Mouse (Mus musculus) ES-E14 (cell line): ENCODE data around the gene Med8. TPM values are rescaled to one million over a fixed set of nuclear protein-coding genes. Genes with fewer than 3 reads are reported as not detected.

Experiments used
- DNase-seq: peaks from one replicate; pipeline ENCODE4 v3.0.0-alpha.2; 2013; ENCODE audit warnings: low read depth, low spot score
- H3K27ac ChIP-seq: 2 replicates; pipeline ENCODE4 v1.5.1; 2012; ENCODE audit warnings: low read depth, mild to moderate bottlenecking, low read length, moderate library complexity, mixed read lengths; ENCODE audit not compliant: poor library complexity, insufficient read depth, severe bottlenecking
- H3K36me3 ChIP-seq: 2 replicates; pipeline ENCODE4 v1.6.1; 2012; ENCODE audit warnings: mild to moderate bottlenecking, low read length, moderate library complexity, mixed read lengths; ENCODE audit not compliant: control insufficient read depth, poor library complexity, insufficient read depth, severe bottlenecking
- H3K4me1 ChIP-seq, 2 experiments: fragments of 150-350 bp in 1 of 2; sonication (generic) in 1 of 2; 2 replicates each; pipeline ENCODE4 v1.6.1; 2012; ENCODE audit warnings: low read length in 2 of 2, mild to moderate bottlenecking in 1 of 2, mixed read lengths in 1 of 2; ENCODE audit not compliant: control insufficient read depth in 2 of 2, insufficient read depth in 2 of 2, poor library complexity in 1 of 2
- H3K4me3 ChIP-seq, 2 experiments: fragments of 150-350 bp in 1 of 2; sonication (generic) in 1 of 2; 2 replicates each; pipeline ENCODE4 v1.5.1; 2012; ENCODE audit warnings: low read length in 2 of 2, low read depth in 1 of 2, mild to moderate bottlenecking in 1 of 2, mixed read lengths in 1 of 2; ENCODE audit not compliant: insufficient read depth in 1 of 2, poor library complexity in 1 of 2, severe bottlenecking in 1 of 2
- H3K9ac ChIP-seq: 2 replicates; pipeline ENCODE4 v1.6.1; 2012; ENCODE audit warnings: low read depth, mild to moderate bottlenecking, low read length, mixed read lengths; ENCODE audit not compliant: poor library complexity, insufficient read depth, severe bottlenecking
- H3K9me3 ChIP-seq: fragments of 150-350 bp; sonication (generic); 2 replicates; pipeline ENCODE4 v1.6.1; 2012; ENCODE audit warnings: low read depth, mild to moderate bottlenecking, low read length; ENCODE audit not compliant: control insufficient read depth, insufficient read depth
- CHD2 ChIP-seq: IDR thresholded peaks from 2 replicates; pipeline ENCODE4 v1.6.1; 2014; ENCODE audit warnings: mild to moderate bottlenecking, low read depth, low read length, inconsistent platforms
- HCFC1 ChIP-seq: IDR thresholded peaks from 2 replicates; pipeline ENCODE4 v1.6.1; 2012; ENCODE audit warnings: low read length, inconsistent platforms, borderline replicate concordance; ENCODE audit not compliant: insufficient read depth
- MAFK ChIP-seq: IDR thresholded peaks from 2 replicates; pipeline ENCODE4 v1.6.1; 2014; ENCODE audit warnings: mild to moderate bottlenecking, low read depth, low read length, inconsistent platforms; ENCODE audit not compliant: insufficient read depth
- ZC3H11A ChIP-seq: IDR thresholded peaks from 2 replicates; pipeline ENCODE4 v1.6.1; 2012; ENCODE audit warnings: low read depth, mild to moderate bottlenecking, inconsistent platforms, low read length, borderline replicate concordance
- ZNF384 ChIP-seq: IDR thresholded peaks from 2 replicates; pipeline ENCODE4 v1.6.1; 2012; ENCODE audit warnings: low read depth, low read length, inconsistent platforms
- in situ Hi-C, 2 experiments: fragments of 600-800 bp; cut with MboI; formaldehyde crosslinking; loops; one replicate each; pipeline ENCODE4 v1.15.1; 2025; ENCODE audit warnings: low sequenced_read_pairs in 2 of 2, inconsistent platforms in 1 of 2; ENCODE audit not compliant: unreplicated experiment in 2 of 2
- total RNA-seq: library from RNA; depleted of rRNA; stranded (reverse); fragments of 300-350 nt; gene quantifications from 2 replicates; pipeline ENCODE4 v1.2.3, GENCODE M21; 2012

Gene Med8
- total RNA-seq, 1 experiment: 74.1 TPM

DNA sequence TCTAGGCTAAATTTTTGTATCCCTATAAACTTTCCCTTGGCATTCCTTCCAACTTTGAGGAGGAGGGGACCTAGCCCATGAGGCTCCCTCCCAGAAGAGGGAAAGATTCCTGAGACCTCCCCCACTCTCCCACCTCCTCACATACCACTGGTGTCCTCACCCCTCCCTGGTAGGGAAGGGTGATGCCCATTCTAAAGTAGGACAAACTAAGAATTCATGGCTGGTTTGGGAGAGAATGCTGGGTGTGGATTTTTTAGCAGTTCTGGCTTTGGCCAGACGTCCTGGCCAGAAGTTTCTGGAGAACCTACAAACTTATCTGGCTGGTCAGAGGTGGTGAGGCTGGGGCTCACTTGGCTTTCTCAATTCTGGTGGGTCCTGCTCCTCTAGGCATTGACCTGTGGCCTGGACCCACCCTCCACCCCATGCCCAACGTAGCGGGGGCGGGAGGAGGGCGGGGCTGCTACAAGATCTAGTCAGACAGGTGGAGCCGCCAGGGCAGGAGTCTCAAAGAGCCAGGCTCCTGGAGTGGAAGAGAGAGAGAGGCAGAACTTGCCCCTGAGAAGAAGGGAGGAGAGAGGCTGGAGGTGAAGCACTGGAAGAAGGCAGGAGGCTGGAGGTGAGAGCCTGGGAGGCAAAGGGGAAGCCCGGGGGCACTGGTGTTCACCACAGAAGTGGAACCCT, 20.2 kb downstream of the Med8 start:
- Histone ChIP-seq H3K9ac (no peak overlapping the region), H3K36me3 (peaks cover 38% of the 10 kb centered on the region), H3K27ac (no peak overlapping the region), H3K4me3 (no peak overlapping the region), H3K4me1 (peaks cover 0 to 24% of the 10 kb centered on the region in 2 experiments; a peak in 2 of 4 replicates), H3K9me3 (no peaks in the 10 kb centered on the region)
- TF ChIP-seq MAFK: no peak
- no peak for TF ChIP-seq ZC3H11A
- TF ChIP-seq CHD2: no peak
- TF ChIP-seq ZNF384: no peak
- no peak for TF ChIP-seq HCFC1
- in situ Hi-C loops: no loop called here
- no peak for DNase-seq

DNA sequence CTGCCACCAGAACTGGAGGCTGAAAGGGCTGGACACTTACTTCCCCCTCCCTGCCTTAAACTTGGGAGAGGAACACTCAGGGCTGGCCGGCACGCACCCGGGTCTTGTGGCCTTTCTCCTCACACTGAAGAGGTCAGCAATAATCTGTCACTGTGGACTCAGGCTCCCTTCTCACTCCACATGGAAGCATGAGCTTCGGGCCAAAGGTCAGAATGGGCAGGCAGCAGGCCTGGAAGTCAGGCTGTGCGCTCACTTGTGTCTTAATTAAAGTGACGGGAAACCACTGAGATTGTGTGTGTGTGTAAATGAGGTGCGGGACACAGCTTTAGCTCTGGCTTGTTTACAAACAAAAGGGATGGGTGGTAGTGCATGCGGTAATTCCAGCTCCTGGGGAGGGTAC, 23.2 kb downstream of the Med8 start:
- H3K9me3 ChIP-seq: no peaks in the 10 kb centered on the region
- H3K4me1 ChIP-seq: peaks cover 0 to 37% of the 10 kb centered on the region in 2 experiments; a peak in 2 of 4 replicates
- H3K4me3 ChIP-seq: no peak overlapping the region
- in situ Hi-C loops: no loop called here
- H3K9ac ChIP-seq: no peak overlapping the region
- H3K36me3 ChIP-seq: peaks cover 60% of the 10 kb centered on the region
- TF ChIP-seq ZNF384: no peak
- no peak for TF ChIP-seq HCFC1
- TF ChIP-seq CHD2: no peak
- TF ChIP-seq ZC3H11A: no peak
- TF ChIP-seq MAFK: no peak
- DNase-seq: no peak
- H3K27ac ChIP-seq: no peak overlapping the region

DNA sequence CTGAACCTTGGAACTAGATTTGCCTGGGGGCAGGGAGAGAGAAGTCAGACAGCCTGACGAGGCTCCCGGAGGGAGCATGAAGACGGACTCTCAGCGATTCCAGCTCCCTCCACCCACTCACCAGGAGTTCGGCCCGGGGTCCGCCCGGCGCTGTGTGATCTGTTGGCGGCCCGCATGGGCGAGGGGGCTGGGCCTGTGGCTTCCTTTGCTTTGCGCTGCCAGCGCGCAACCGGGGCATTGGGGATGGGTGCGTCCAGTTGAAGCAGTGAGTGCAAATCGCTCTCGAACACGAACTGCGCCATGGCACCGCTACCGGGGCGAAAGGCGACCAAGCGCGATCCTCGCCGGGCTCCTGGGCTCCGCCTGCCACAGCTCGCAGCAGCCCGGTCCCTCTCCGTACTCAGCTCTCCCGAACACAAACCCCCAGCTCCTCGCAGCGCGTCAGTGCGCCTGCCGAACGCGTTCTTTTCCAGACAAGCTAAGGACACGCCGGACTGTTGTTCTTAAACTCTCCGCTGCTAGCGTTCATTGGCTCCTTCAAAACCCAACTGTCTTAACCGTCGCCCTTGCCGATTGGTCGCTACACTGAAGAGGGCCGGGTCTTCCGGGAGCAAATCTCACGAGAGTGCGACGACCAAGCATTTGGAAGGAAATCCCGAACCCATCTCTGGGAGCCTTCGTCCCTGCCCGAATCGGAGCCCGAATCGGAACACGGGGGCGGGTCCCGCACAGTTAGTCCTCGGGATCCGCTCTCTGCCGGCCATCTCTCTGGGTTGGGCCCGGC, 27.9 kb downstream of the Med8 start, which contains the start of gene Cdc20:
Gene Cdc20 (minus strand): TSS at position 533 of the 784 bp plus-strand sequence.
- peaks cover 3 to 20% of the 10 kb centered on the region in 2 experiments; a peak in 2 of 4 replicates for H3K4me1 ChIP-seq
- in situ Hi-C loops: no loop called here
- H3K9ac ChIP-seq: peak within 1 kb of the TSS; percentile 99
- H3K36me3 ChIP-seq: peaks cover 42% of the 10 kb centered on the region
- H3K4me3 ChIP-seq: peak within 1 kb of the TSS; percentile 90 to 99
- no peaks in the 10 kb centered on the region for H3K9me3 ChIP-seq
- DNase-seq: peak; percentile 96
- H3K27ac ChIP-seq: peak within 1 kb of the TSS; percentile 84
- TF ChIP-seq HCFC1 (0 out of 2 replicates have a peak, but pooled peaks have one; percentile 59), MAFK (no peak), CHD2 (peak; percentile 97), ZNF384 (no peak)

DNA sequence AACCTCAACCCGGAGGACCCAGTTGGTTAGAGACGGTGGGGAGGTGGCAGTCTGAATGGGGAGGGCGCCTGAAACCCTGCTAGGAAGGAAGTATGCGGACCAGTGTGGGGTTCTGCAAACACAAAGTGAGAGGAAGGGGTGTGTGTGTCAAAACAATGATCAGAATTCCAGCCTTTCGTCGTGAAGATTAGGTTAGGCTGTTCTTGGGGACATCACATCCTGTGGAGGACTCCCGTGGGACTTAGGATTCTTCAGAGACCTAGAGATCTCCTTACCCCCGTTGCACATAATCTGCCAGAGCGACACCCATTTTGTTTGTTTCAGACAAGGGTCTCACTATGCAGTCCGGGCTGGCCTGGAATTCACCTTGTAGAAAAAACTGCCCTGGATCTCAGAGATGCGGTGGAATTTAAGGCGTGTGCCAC, 28.7 kb downstream of the Med8 start:
- H3K9me3 ChIP-seq: no peaks in the 10 kb centered on the region
- H3K27ac ChIP-seq: peak overlapping the region; percentile 84
- in situ Hi-C loops: no loop called here
- H3K9ac ChIP-seq: peak overlapping the region; percentile 80
- no peak for TF ChIP-seq MAFK
- peak; percentile 82 for TF ChIP-seq ZNF384
- peaks cover 34% of the 10 kb centered on the region for H3K36me3 ChIP-seq
- peaks cover 3 to 18% of the 10 kb centered on the region in 2 experiments; a peak in 2 of 4 replicates for H3K4me1 ChIP-seq
- no peak for DNase-seq
- H3K4me3 ChIP-seq: peak overlapping the region; percentile 62 to 70
